Mouse (Mus musculus) cortical plate, adult 2 months (tissue): ENCODE data around the gene Cfl2.

Experiments used
- CTCF ChIP-seq: fragments of 200-500 bp; IDR thresholded peaks from 2 replicates; pipeline ENCODE4 v1.5.1; 2011; ENCODE audit warnings: mild to moderate bottlenecking, control low read depth, low read length; ENCODE audit not compliant: insufficient read depth; ENCODE audit errors: extremely low read depth
- POLR2A ChIP-seq: fragments of 200-500 bp; IDR thresholded peaks from 2 replicates; pipeline ENCODE4 v1.6.1; 2011; ENCODE audit warnings: mild to moderate bottlenecking, low read length, control low read depth; ENCODE audit not compliant: insufficient read depth; ENCODE audit errors: extremely low read depth

GRCm38 (mm10) chr12:54829876-54830275, 32.8 kb downstream of the Cfl2 start:
- TF ChIP-seq POLR2A (no peak), CTCF (no peak)
